Mouse (Mus musculus): ENCODE results near the gene Nr3c2.

GRCm38 (mm10) chr8:76919546-76919945 is 20.3 kb downstream of the Nr3c2 start:
- no peak for TF ChIP-seq CTCF (IDR thresholded peaks at IDR 0.05; ENCODE audit: extremely low read depth, insufficient read depth, low read length)
- TF ChIP-seq POLR2A (IDR thresholded peaks at IDR 0.05; ENCODE audit: extremely low read depth, insufficient read depth, low read length) = no peak
